In the genomic region with DNA sequence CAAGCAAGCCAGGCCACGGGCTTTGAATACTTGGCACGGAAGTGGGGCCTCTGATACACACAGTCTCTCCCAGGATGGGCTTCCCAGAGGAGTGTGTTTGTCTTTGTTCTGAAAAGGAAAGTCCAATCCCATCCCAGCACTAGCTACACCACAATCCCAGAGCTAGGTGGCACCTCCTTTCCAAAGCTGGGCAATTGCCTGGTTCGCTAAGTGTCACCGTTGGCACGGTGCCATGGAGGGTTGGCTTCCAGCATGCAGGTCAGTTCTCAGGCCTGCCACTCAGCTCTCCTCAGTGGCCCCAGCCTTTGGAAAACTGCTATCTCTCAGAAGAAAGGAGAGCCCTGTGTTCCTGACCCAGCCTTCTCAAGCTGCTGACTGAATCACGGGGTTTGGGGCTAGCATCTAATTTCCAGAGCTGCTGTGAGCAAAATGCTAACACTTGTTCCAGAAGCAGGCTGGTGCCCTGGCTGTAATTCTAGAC, we compare ENCODE assay signal across 8 mouse cellular contexts. TPM values are rescaled to one million over a fixed set of nuclear protein-coding genes. Genes with fewer than 3 reads are reported as not detected.
A peak's percentile ranks its signal among the peaks of the same experiment; 100 is the strongest.
DNase-seq lines count a peak whose midpoint lies in the region; ATAC-seq and TF ChIP-seq lines count a peak whose summit lies in the region.

No protein-coding gene starts in this region.

- in situ Hi-C loops in Patski (cut with MboI; ENCODE audit: low pct_unique_long_range_greater_than_20kb) = no loop called here

- POLR2A ChIA-PET in Patski (lab: Charles Lee) = no interaction called here

- CTCF ChIA-PET in Patski (lab: Charles Lee) = interaction anchor here (1.5 kb wide), 2 partner anchors 11 to 13 kb away, joined by 3 to 4 read pairs; no protein-coding TSS in a partner anchor

- H3K9ac ChIP-seq in hindbrain, embryonic 12.5 days = no peak overlapping the region; the same call in 1 of the 2 replicates

- TF ChIP-seq CTCF in Patski (IDR thresholded peaks at IDR 0.05) = no peak

- H3K27me3 ChIP-seq in Patski = no peaks in the 10 kb centered on the region
- no peaks in the 10 kb centered on the region for H3K27me3 ChIP-seq in hindbrain, embryonic 12.5 days

- WGBS in hindbrain, embryonic 12.5 days = 60% methylated on average over 6 of the region's 6 CpGs

- no peaks in the 10 kb centered on the region for H3K9me3 ChIP-seq in hindbrain, embryonic 12.5 days (replicated peaks)

- H3K4me3 ChIP-seq in hindbrain, embryonic 12.5 days = no peak overlapping the region

- H3K4me1 ChIP-seq in hindbrain, embryonic 12.5 days = peaks cover 16% of the 10 kb centered on the region

- no peaks in the 10 kb centered on the region for H3K36me3 ChIP-seq in hindbrain, embryonic 12.5 days

- H3K4me2 ChIP-seq in hindbrain, embryonic 12.5 days (replicated peaks) = no peak overlapping the region

- peak overlapping the region; percentile 30; the same call in 1 of the 2 replicates for H3K27ac ChIP-seq in hindbrain, embryonic 12.5 days

- ATAC-seq in Patski = peak; percentile 42
- ATAC-seq in hindbrain, embryonic 12.5 days (ENCODE audit: low FRiP score) = peak; percentile 81
- no peak for ATAC-seq in activated CD4-positive, CD25-positive, alpha-beta regulatory T cell, adult 4 months

- DNase-seq in Patski (ENCODE audit: low read depth, low spot score) = no peak
- peak; percentile 84 for DNase-seq in cerebellum, adult 8-10 months
- DNase-seq in frontal cortex, postnatal 36 days (ENCODE audit: low spot score in 2 of 2) = peak; percentile 58 to 76
- DNase-seq in layer of hippocampus, adult 9-11 months = peak; percentile 87
- DNase-seq in lung, postnatal 36 days = peak; percentile 86
- peak; percentile 52 for DNase-seq in right cerebral cortex, postnatal 25 days

RNA-seq across cellular contexts. Expression of gene Bod1, which starts 42.0 kb away (rescaled TPM):
- polyA plus RNA-seq in Patski (2021) = 95.1 TPM
- polyA plus RNA-seq in hindbrain, embryonic 12.5 days (2016; fragmentation: Nextera tagmentation; extraction: Ambion mirVana) = 146 and 162 TPM in 2 replicates
- polyA plus RNA-seq in activated CD4-positive, CD25-positive, alpha-beta regulatory T cell, adult 4 months (2017; shearing (Covaris generic)) = 1 to 10 TPM; 4.9 to 6.2 TPM

Comparison
In these comparisons a context has a peak if more than half of its experiments do, and no peak if none do; other contexts are left out.
1. RNA of gene Bod1, which starts 42.0 kb away (polyA plus RNA-seq): 146 to 162 TPM in hindbrain, embryonic 12.5 days and 95.1 TPM in Patski (single experiment); 4.9 to 6.2 TPM in activated CD4-positive, CD25-positive, alpha-beta regulatory T cell, adult 4 months; every median in the first group is over 10 times any median in the second.